Mouse (Mus musculus): ENCODE measurements at regions not wholly inside any gene's neighbourhood (a gene's known extent, or its start where the extent isn't known, plus 50 kb on each side); places are given as distances from the start of the nearest gene placed in this dataset.

- TF ChIP-seq POLR2A (IDR thresholded peaks at IDR 0.05; ENCODE audit: insufficient read length, low read depth) = no peak
- no peak for TF ChIP-seq MAX (IDR thresholded peaks at IDR 0.05; ENCODE audit: low read depth)
- TF ChIP-seq TCF12 (IDR thresholded peaks at IDR 0.05; ENCODE audit: insufficient read depth, poor library complexity, severe bottlenecking) = no peak
- no peak for TF ChIP-seq MYOG (IDR thresholded peaks at IDR 0.05; ENCODE audit: control insufficient read depth in 1 of 3, insufficient read depth in 1 of 3, insufficient read length in 2 of 3, low read depth in 2 of 3)
- TF ChIP-seq POLR2AphosphoS2 (IDR thresholded peaks at IDR 0.05; ENCODE audit: insufficient read length, low read depth) = no peak
- peak; percentile 31 for TF ChIP-seq USF1 (IDR thresholded peaks at IDR 0.05; ENCODE audit: low read depth)
- no peak for TF ChIP-seq MYOD1 (IDR thresholded peaks at IDR 0.05; ENCODE audit: control insufficient read depth in 1 of 3, insufficient read length in 2 of 3, low read depth in 2 of 3)
These were observed 93.6 kb downstream of the Fam84b start for GRCm38 (mm10) chr15:60760015-60760437.

Data from myocyte (in vitro differentiated cells).